In the genomic region with DNA sequence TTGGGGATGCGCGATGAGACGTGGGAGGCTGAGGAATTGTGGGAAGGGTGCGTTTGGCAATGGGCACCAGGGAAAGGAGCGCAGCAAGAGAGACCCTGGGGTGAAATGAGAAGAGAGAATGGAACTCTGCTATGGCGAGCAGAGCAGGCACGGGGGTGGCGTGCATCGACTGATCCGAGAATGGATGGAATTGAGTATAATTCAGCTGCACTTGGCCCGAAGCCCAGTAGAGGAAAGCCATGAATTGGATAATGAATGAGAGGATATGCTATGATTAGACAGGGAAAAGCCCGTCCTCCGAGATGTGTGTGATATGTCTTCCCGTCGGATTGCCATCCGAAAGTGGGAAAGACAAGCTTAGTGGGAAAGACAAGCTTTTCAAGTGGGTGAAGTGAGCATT, we compare ENCODE assay signal across 11 mouse cellular contexts. TPM values are rescaled to one million over a fixed set of nuclear protein-coding genes. Genes with fewer than 3 reads are reported as not detected.
A peak's percentile ranks its signal among the peaks of the same experiment; 100 is the strongest.
DNase-seq lines count a peak whose midpoint lies in the region; ATAC-seq and TF ChIP-seq lines count a peak whose summit lies in the region.
"Had no signal": no experiment of that assay in that cellular context is flagged by ENCODE, and none has a peak within 500 bp of the region (broad histone marks: within the 10 kb centered on the region; RNA-seq: fewer than 3 reads in every experiment).

No protein-coding gene starts in this region.

- DNase-seq in cerebellum, postnatal 14 days, result peak; percentile 31 to 49
- no peak for DNase-seq in cerebellum, adult 2 months
- DNase-seq in limb, embryonic 14.5 days (ENCODE audit: low spot score), result peak; percentile 38
- DNase-seq in limb, embryonic 10.5 days (ENCODE audit: low spot score), result no peak
- peak; percentile 36 for DNase-seq in midbrain, postnatal 0 days (ENCODE audit: low spot score)
- DNase-seq in spleen, adult 18-20 months, result no peak
- DNase-seq in urinary bladder, postnatal 10 days (ENCODE audit: low spot score), result no peak

- no peak for ATAC-seq in limb, embryonic 14.5 days (ENCODE audit: low FRiP score, low read depth)
- peak; percentile 72 for ATAC-seq in hindbrain, embryonic 16.5 days
- no peak for ATAC-seq in midbrain, postnatal 0 days (ENCODE audit: low FRiP score)
- ATAC-seq: intestine, embryonic 16.5 days had no signal

- TF ChIP-seq CTCF in cerebellum, adult 2 months (IDR thresholded peaks at IDR 0.05; ENCODE audit: borderline replicate concordance, insufficient read depth, low read depth, low read length), result no peak
- TF ChIP-seq CTCF in midbrain, postnatal 0 days (IDR thresholded peaks at IDR 0.05), result no peak

- H3K9ac ChIP-seq in limb, embryonic 14.5 days (ENCODE audit: low read depth, low read length, severe bottlenecking), result no peak overlapping the region
- H3K9ac ChIP-seq in hindbrain, embryonic 16.5 days (ENCODE audit: low read depth, low read length), result no peak overlapping the region
- no peak overlapping the region for H3K9ac ChIP-seq in midbrain, postnatal 0 days (replicated peaks; ENCODE audit: low read length, poor library complexity, severe bottlenecking)
- H3K9ac ChIP-seq: liver, embryonic 14.5 days had no signal

- H3K9me3 ChIP-seq in limb, embryonic 14.5 days (ENCODE audit: control insufficient read depth, low read length), result 0 out of 2 replicates have a peak, but pooled peaks cover 2% of the 10 kb centered on the region
- no peaks in the 10 kb centered on the region for H3K9me3 ChIP-seq in limb, embryonic 10.5 days (replicated peaks)
- H3K9me3 ChIP-seq in hindbrain, embryonic 16.5 days (ENCODE audit: control insufficient read depth, low read length), result peaks cover 3% of the 10 kb centered on the region
- H3K9me3 ChIP-seq in midbrain, postnatal 0 days (ENCODE audit: low read length), result no peaks in the 10 kb centered on the region

- no peaks in the 10 kb centered on the region; the same call in 1 of the 2 replicates for H3K4me1 ChIP-seq in cerebellum, adult 2 months (ENCODE audit: control insufficient read depth, insufficient read depth, low read length)
- H3K4me1 ChIP-seq in limb, embryonic 14.5 days (ENCODE audit: control insufficient read depth, insufficient read depth, low read length), result no peaks in the 10 kb centered on the region
- no peaks in the 10 kb centered on the region for H3K4me1 ChIP-seq in limb, embryonic 10.5 days
- H3K4me1 ChIP-seq in hindbrain, embryonic 16.5 days (ENCODE audit: control insufficient read depth, insufficient read depth, low read depth, low read length), result no peaks in the 10 kb centered on the region
- no peaks in the 10 kb centered on the region for H3K4me1 ChIP-seq in midbrain, postnatal 0 days (ENCODE audit: insufficient read depth, low read length)

- no peaks in the 10 kb centered on the region for H3K36me3 ChIP-seq in limb, embryonic 14.5 days (ENCODE audit: control insufficient read depth, insufficient read depth, low read length)
- no peaks in the 10 kb centered on the region for H3K36me3 ChIP-seq in limb, embryonic 10.5 days
- H3K36me3 ChIP-seq in hindbrain, embryonic 16.5 days (ENCODE audit: control insufficient read depth, insufficient read depth, low read length), result no peaks in the 10 kb centered on the region
- H3K36me3 ChIP-seq in midbrain, postnatal 0 days (ENCODE audit: insufficient read depth, low read length), result no peaks in the 10 kb centered on the region

- no peak overlapping the region for H3K27ac ChIP-seq in cerebellum, adult 2 months (ENCODE audit: insufficient read depth, low read length)
- H3K27ac ChIP-seq in limb, embryonic 14.5 days (replicated peaks; ENCODE audit: low read depth, low read length), result no peak overlapping the region
- H3K27ac ChIP-seq in limb, embryonic 10.5 days, result no peak overlapping the region
- H3K27ac ChIP-seq in hindbrain, embryonic 16.5 days (ENCODE audit: low read depth, low read length), result no peak overlapping the region
- no peak overlapping the region for H3K27ac ChIP-seq in midbrain, postnatal 0 days (ENCODE audit: low read depth, low read length)
- H3K27ac ChIP-seq: liver, embryonic 14.5 days had no signal

- no peak for TF ChIP-seq POLR2A in cerebellum, adult 2 months (IDR thresholded peaks at IDR 0.05; ENCODE audit: borderline replicate concordance, insufficient read depth, low read length)
- TF ChIP-seq POLR2A in limb, embryonic 14.5 days (IDR thresholded peaks at IDR 0.05; ENCODE audit: borderline replicate concordance, extremely low read depth, insufficient read depth, insufficient read length), result no peak

- 38% methylated on average over 16 of the region's 16 CpGs for WGBS in cerebellum, adult 2 months
- 78% methylated on average over 16 of the region's 16 CpGs for WGBS in limb, embryonic 14.5 days
- 96% methylated on average over 16 of the region's 16 CpGs for WGBS in limb, embryonic 10.5 days
- 56% methylated on average over 16 of the region's 16 CpGs for WGBS in hindbrain, embryonic 16.5 days
- WGBS in midbrain, postnatal 0 days, result 62% methylated on average over 16 of the region's 16 CpGs

- H3K4me2 ChIP-seq in limb, embryonic 14.5 days (replicated peaks; ENCODE audit: low read depth, low read length, severe bottlenecking), result no peak overlapping the region
- H3K4me2 ChIP-seq in hindbrain, embryonic 16.5 days (ENCODE audit: low read length), result no peak overlapping the region
- no peak overlapping the region for H3K4me2 ChIP-seq in midbrain, postnatal 0 days (ENCODE audit: low read depth, low read length, poor library complexity, severe bottlenecking)

- no peaks in the 10 kb centered on the region for H3K27me3 ChIP-seq in cerebellum, adult 2 months (ENCODE audit: control insufficient read depth, insufficient read depth, low read length)
- no peaks in the 10 kb centered on the region for H3K27me3 ChIP-seq in limb, embryonic 14.5 days (ENCODE audit: control insufficient read depth, insufficient read depth, low read length)
- no peaks in the 10 kb centered on the region for H3K27me3 ChIP-seq in limb, embryonic 10.5 days (ENCODE audit: low read depth, poor library complexity, severe bottlenecking)
- no peaks in the 10 kb centered on the region for H3K27me3 ChIP-seq in hindbrain, embryonic 16.5 days (replicated peaks; ENCODE audit: control insufficient read depth, insufficient read depth, low read length)
- H3K27me3 ChIP-seq in midbrain, postnatal 0 days (ENCODE audit: insufficient read depth, low read length), result no peaks in the 10 kb centered on the region

- H3K4me3 ChIP-seq in cerebellum, adult 2 months (replicated peaks; ENCODE audit: insufficient read depth, low read depth, low read length), result no peak overlapping the region
- no peak overlapping the region for H3K4me3 ChIP-seq in limb, embryonic 14.5 days (replicated peaks; ENCODE audit: low read length)
- H3K4me3 ChIP-seq in limb, embryonic 10.5 days, result no peak overlapping the region
- no peak overlapping the region for H3K4me3 ChIP-seq in hindbrain, embryonic 16.5 days (ENCODE audit: low read length)
- H3K4me3 ChIP-seq in midbrain, postnatal 0 days (ENCODE audit: low read depth, low read length), result no peak overlapping the region

RNA-seq across cellular contexts. Expression of a gene that starts 26.7 kb away (rescaled TPM):
- 187 and 202 TPM in 2 replicates for polyA plus RNA-seq in cerebellum, adult 2 months (2012; rRNA removed)
- polyA plus RNA-seq in limb, embryonic 14.5 days (2012; rRNA removed), result 12.4 and 14.3 TPM in 2 replicates
- polyA plus RNA-seq in limb, embryonic 14.5 days (2014; fragmentation: Nextera tagmentation; extraction: Ambion mirVana), result 9.0 and 10.0 TPM in 2 replicates
- polyA plus RNA-seq in limb, embryonic 10.5 days (2016; fragmentation: Nextera tagmentation; extraction: Ambion mirVana), result 5.6 and 5.8 TPM in 2 replicates
- polyA plus RNA-seq in hindbrain, embryonic 16.5 days (2015; fragmentation: Nextera tagmentation; extraction: Ambion mirVana), result 44.9 and 49.9 TPM in 2 replicates
- total RNA-seq in midbrain, postnatal 0 days (2014; rRNA removed), result 62.0 and 64.0 TPM in 2 replicates
- 73.1 and 75.2 TPM in 2 replicates for polyA plus RNA-seq in midbrain, postnatal 0 days (2015; fragmentation: Nextera tagmentation; extraction: Ambion mirVana)
- total RNA-seq: common myeloid progenitor, adult 5-6 weeks had no signal
- polyA plus RNA-seq: liver, embryonic 14.5 days had no signal

Comparison
In these comparisons a context has a peak if more than half of its experiments do, and no peak if none do; other contexts are left out.
1. DNase-seq: peak in cerebellum, postnatal 14 days (2 of 2), limb, embryonic 14.5 days (single experiment) and midbrain, postnatal 0 days (single experiment); none in cerebellum, adult 2 months (0 of 2), limb, embryonic 10.5 days (single experiment), spleen, adult 18-20 months (0 of 2) and urinary bladder, postnatal 10 days (single experiment).